8 mouse cellular contexts compared by ENCODE assay signal in genomic region chr1:166843397-166843877, GRCm38 (mm10).
DNase-seq lines count a peak whose midpoint lies in the region; ATAC-seq and TF ChIP-seq lines count a peak whose summit lies in the region.

No protein-coding gene starts in this region.

- no peak for TF ChIP-seq CTCF in kidney, postnatal 0 days (IDR thresholded peaks at IDR 0.05; ENCODE audit: low read depth)

- H3K9ac ChIP-seq in heart, embryonic 13.5 days, result no peak overlapping the region; the same call in 1 of the 2 replicates
- no peak overlapping the region for H3K9ac ChIP-seq in kidney, postnatal 0 days (ENCODE audit: low read depth, low read length)
- H3K9ac ChIP-seq in neural tube, embryonic 12.5 days, result peak overlapping the region; percentile 14; the same call in 1 of the 2 replicates

- no peaks in the 10 kb centered on the region for H3K36me3 ChIP-seq in heart, embryonic 13.5 days
- H3K36me3 ChIP-seq in kidney, postnatal 0 days (ENCODE audit: insufficient read depth, low read length), result no peaks in the 10 kb centered on the region
- H3K36me3 ChIP-seq in neural tube, embryonic 12.5 days, result no peaks in the 10 kb centered on the region

- H3K27me3 ChIP-seq in heart, embryonic 13.5 days (replicated peaks), result no peaks in the 10 kb centered on the region
- H3K27me3 ChIP-seq in kidney, postnatal 0 days (ENCODE audit: insufficient read depth, low read length), result no peaks in the 10 kb centered on the region
- no peaks in the 10 kb centered on the region for H3K27me3 ChIP-seq in neural tube, embryonic 12.5 days (replicated peaks)

- no peak for ATAC-seq in heart, embryonic 13.5 days (ENCODE audit: extremely low read depth, insufficient number of reproducible peaks, low FRiP score, low TSS enrichment)
- no peak for ATAC-seq in kidney, postnatal 0 days (replicated peaks; ENCODE audit: low FRiP score, low read depth)
- ATAC-seq in neural tube, embryonic 12.5 days (ENCODE audit: low FRiP score, low read depth), result peak; percentile 51; the same call in 1 of the 2 replicates

- peaks cover 19% of the 10 kb centered on the region for H3K4me1 ChIP-seq in heart, embryonic 13.5 days
- 0 out of 2 replicates have a peak, but pooled peaks cover 4% of the 10 kb centered on the region for H3K4me1 ChIP-seq in kidney, postnatal 0 days (replicated peaks; ENCODE audit: insufficient read depth, low read length)
- H3K4me1 ChIP-seq in neural tube, embryonic 12.5 days, result peaks cover 11% of the 10 kb centered on the region; the same call in 1 of the 2 replicates

- WGBS in heart, embryonic 13.5 days, result 3% methylated on average over 11 of the region's 11 CpGs
- 1% methylated on average over 11 of the region's 11 CpGs for whole genome bisulfite sequencing in kidney, postnatal 0 days
- WGBS in neural tube, embryonic 12.5 days, result 3% methylated on average over 11 of the region's 11 CpGs

- no peak overlapping the region for H3K27ac ChIP-seq in heart, embryonic 13.5 days (replicated peaks)
- H3K27ac ChIP-seq in kidney, postnatal 0 days, result no peak overlapping the region
- no peak overlapping the region for H3K27ac ChIP-seq in neural tube, embryonic 12.5 days

- H3K4me3 ChIP-seq in heart, embryonic 13.5 days, result peak overlapping the region; percentile 35
- H3K4me3 ChIP-seq in kidney, postnatal 0 days (replicated peaks; ENCODE audit: low read depth, low read length), result no peak overlapping the region
- peak overlapping the region; percentile 19; the same call in 1 of the 2 replicates for H3K4me3 ChIP-seq in neural tube, embryonic 12.5 days

- peak overlapping the region; percentile 64 for H3K4me2 ChIP-seq in heart, embryonic 13.5 days
- peak overlapping the region; percentile 37 for H3K4me2 ChIP-seq in kidney, postnatal 0 days (ENCODE audit: low read length)
- peak overlapping the region; percentile 55 for H3K4me2 ChIP-seq in neural tube, embryonic 12.5 days (replicated peaks)

- peak; percentile 31 for DNase-seq in adrenal gland, postnatal 14 days
- no peak for DNase-seq in adrenal gland, adult 8-10 months
- peak; percentile 22 for DNase-seq in WW6 (ENCODE audit: low read depth, low spot score)
- peak; percentile 12 for DNase-seq in kidney, postnatal 0 days (ENCODE audit: low spot score)
- DNase-seq in spleen, postnatal 14 days (ENCODE audit: low spot score in 2 of 2), result no peak
- no peak for DNase-seq in urinary bladder, postnatal 10 days (ENCODE audit: low spot score)

- no peaks in the 10 kb centered on the region for H3K9me3 ChIP-seq in heart, embryonic 13.5 days
- H3K9me3 ChIP-seq in kidney, postnatal 0 days (replicated peaks; ENCODE audit: low read length), result no peaks in the 10 kb centered on the region
- no peaks in the 10 kb centered on the region for H3K9me3 ChIP-seq in neural tube, embryonic 12.5 days

Comparison
In these comparisons a context has a peak if more than half of its experiments do, and no peak if none do; other contexts are left out.
1. DNase-seq: peak in adrenal gland, postnatal 14 days (single experiment), WW6 (single experiment) and kidney, postnatal 0 days (single experiment); none in adrenal gland, adult 8-10 months (single experiment), spleen, postnatal 14 days (0 of 2) and urinary bladder, postnatal 10 days (single experiment).
2. Peak in every context shown above with its lines, with median percentiles within 50 percentile points of each other: H3K4me2 ChIP-seq.